Mouse (Mus musculus) limb, embryonic 14.5 days (tissue): Measurements from ENCODE around the gene Dusp2. TPM values are rescaled to one million over a fixed set of nuclear protein-coding genes. Genes with fewer than 3 reads are reported as not detected.
"Not testable (repeated sequence)": the region's sequence is repeated elsewhere in the genome, so short reads cannot be mapped to it uniquely, and the experiment has no call there.

Experiments
- ATAC-seq: fragments of 200-750 bp; cut with Nextera tagmentation; 2 replicates; pipeline ENCODE4 v1.8.0; 2017; ENCODE audit warnings: low read depth, moderate number of reproducible peaks, moderate TSS enrichment; ENCODE audit not compliant: low FRiP score
- DNase-seq: peaks from one replicate; pipeline ENCODE4 v3.0.0-alpha.2; 2015; ENCODE audit warnings: low spot score
- H3K27ac ChIP-seq: fragments of 300-500 bp; sonication (generic); replicated peaks from 2 replicates; pipeline ENCODE4 v1.5.1; 2014; ENCODE audit warnings: low read depth, mild to moderate bottlenecking, low read length, moderate library complexity, mixed read lengths
- H3K27me3 ChIP-seq: fragments of 300-500 bp; sonication (generic); 2 replicates; pipeline ENCODE4 v1.6.1; 2014; ENCODE audit warnings: low read length, mixed read lengths; ENCODE audit not compliant: control insufficient read depth, insufficient read depth
- H3K36me3 ChIP-seq: fragments of 300-500 bp; sonication (generic); 2 replicates; pipeline ENCODE4 v1.6.1; 2014; ENCODE audit warnings: mild to moderate bottlenecking, low read length, moderate library complexity, mixed read lengths; ENCODE audit not compliant: control insufficient read depth, insufficient read depth
- H3K4me1 ChIP-seq: fragments of 300-500 bp; sonication (generic); 2 replicates; pipeline ENCODE4 v1.6.1; 2014; ENCODE audit warnings: antibody characterized with exemption, low read length, mixed read lengths; ENCODE audit not compliant: control insufficient read depth, insufficient read depth
- H3K4me2 ChIP-seq: fragments of 300-500 bp; sonication (generic); replicated peaks from 2 replicates; pipeline ENCODE4 v1.6.1; 2014; ENCODE audit warnings: low read depth, mild to moderate bottlenecking, low read length, moderate library complexity; ENCODE audit not compliant: severe bottlenecking
- H3K4me3 ChIP-seq: fragments of 300-500 bp; sonication (generic); replicated peaks from 2 replicates; pipeline ENCODE4 v1.5.1; 2014; ENCODE audit warnings: low read length
- H3K9ac ChIP-seq: fragments of 300-500 bp; sonication (generic); 2 replicates; pipeline ENCODE4 v1.6.1; 2014; ENCODE audit warnings: mild to moderate bottlenecking, low read depth, low read length, moderate library complexity; ENCODE audit not compliant: severe bottlenecking
- H3K9me3 ChIP-seq: fragments of 300-500 bp; sonication (generic); 2 replicates; pipeline ENCODE4 v1.6.1; 2016; ENCODE audit warnings: low read length; ENCODE audit not compliant: control insufficient read depth
- POLR2A ChIP-seq: fragments of 200-500 bp; IDR thresholded peaks from 2 replicates; pipeline ENCODE4 v1.8.0; 2012; ENCODE audit warnings: inconsistent platforms, mild to moderate bottlenecking, moderate library complexity, borderline replicate concordance; ENCODE audit not compliant: insufficient read depth, insufficient read length; ENCODE audit errors: extremely low read depth
- WGBS: fragments of 180-500 bp; shearing (Covaris S2); extraction: QIAGEN DNeasy Blood & Tissue Kit; methylation state at CpG from one replicate; pipeline ENCODE4 v1.1.7; 2014; 5-methylcytosine and 5-hydroxymethylcytosine counted together
- polyA plus RNA-seq, 2 experiments: library from polyadenylated mRNA; depleted of rRNA in 1 of 2; stranded (reverse) in 1 of 2; unstranded in 1 of 2; fragments of >200 nt; fragmentation: Nextera tagmentation in 1 of 2; extraction: Ambion mirVana in 1 of 2; gene quantifications; 2 replicates each; pipeline versions ENCODE4 v1.2.1 to v1.2.3; 2012 to 2014

Dusp2 gene
- polyA plus RNA-seq, 2 experiments = 5.7 to 7.6 TPM

GRCm38 (mm10) chr2:127301883-127302282 is 34.1 kb upstream of the Dusp2 start:
- ATAC-seq (no peak), DNase-seq (no peak)
- Histone ChIP-seq H3K36me3 (peaks cover 40% of the 10 kb centered on the region), H3K9ac (no peak overlapping the region), H3K9me3 (no peaks in the 10 kb centered on the region), H3K27ac (no peak overlapping the region), H3K4me1 (no peaks in the 10 kb centered on the region), H3K4me2 (no peak overlapping the region), H3K27me3 (no peaks in the 10 kb centered on the region), H3K4me3 (no peak overlapping the region)
- TF ChIP-seq POLR2A = no peak
- WGBS = 86% methylated on average over 3 of the region's 3 CpGs

GRCm38 (mm10) chr2:127304192-127304591 is 31.8 kb upstream of the Dusp2 start:
- not testable (repeated sequence) for DNase-seq, H3K9ac ChIP-seq, ATAC-seq, H3K27me3 ChIP-seq, H3K27ac ChIP-seq, H3K4me2 ChIP-seq, H3K4me3 ChIP-seq, H3K4me1 ChIP-seq, H3K9me3 ChIP-seq
- H3K36me3 ChIP-seq = peaks cover 17% of the 10 kb centered on the region
- 95% methylated on average over 4 of the region's 4 CpGs for WGBS

GRCm38 (mm10) chr2:127304609-127305210 is 31.2 kb upstream of the Dusp2 start:
- H3K27ac ChIP-seq = no peak overlapping the region
- no peaks in the 10 kb centered on the region for H3K4me1 ChIP-seq
- DNase-seq (no peak), ATAC-seq (no peak)
- no peak for TF ChIP-seq POLR2A
- H3K9me3 ChIP-seq = no peaks in the 10 kb centered on the region
- peaks cover 13% of the 10 kb centered on the region for H3K36me3 ChIP-seq
- no peak overlapping the region for H3K9ac ChIP-seq
- H3K27me3 ChIP-seq = no peaks in the 10 kb centered on the region
- no peak overlapping the region for H3K4me2 ChIP-seq
- WGBS = 84% methylated on average over 3 of the region's 3 CpGs
- H3K4me3 ChIP-seq = no peak overlapping the region

- ATAC-seq = no peak
- no peak for DNase-seq
- no peaks in the 10 kb centered on the region for H3K4me1 ChIP-seq
Measured at GRCm38 (mm10) chr2:127306123-127306522, 29.8 kb upstream of the Dusp2 start.

GRCm38 (mm10) chr2:127307179-127307578 is 28.8 kb upstream of the Dusp2 start:
- ATAC-seq = no peak
- WGBS = 36% methylated on average over 3 of the region's 3 CpGs
- no peak overlapping the region for H3K4me2 ChIP-seq
- no peaks in the 10 kb centered on the region for H3K4me1 ChIP-seq
- no peak for DNase-seq
- H3K36me3 ChIP-seq = peaks cover under 1% of the 10 kb centered on the region; the same call in 1 of the 2 replicates
- TF ChIP-seq POLR2A = no peak
- H3K9me3 ChIP-seq = no peaks in the 10 kb centered on the region
- no peak overlapping the region for H3K4me3 ChIP-seq
- no peak overlapping the region for H3K27ac ChIP-seq
- no peaks in the 10 kb centered on the region for H3K27me3 ChIP-seq
- H3K9ac ChIP-seq = no peak overlapping the region

More at GRCm38 (mm10) chr2:127306123-127306522, 29.8 kb upstream of the Dusp2 start:
- Histone ChIP-seq H3K36me3 (peaks cover 4% of the 10 kb centered on the region; the same call in 1 of the 2 replicates), H3K4me3 (no peak overlapping the region), H3K27ac (no peak overlapping the region), H3K4me2 (no peak overlapping the region), H3K9ac (no peak overlapping the region), H3K27me3 (no peaks in the 10 kb centered on the region), H3K9me3 (no peaks in the 10 kb centered on the region)
- TF ChIP-seq POLR2A = no peak

- no peak overlapping the region for H3K4me2 ChIP-seq
- 90% methylated on average over 2 of the region's 2 CpGs for WGBS
- H3K4me3 ChIP-seq = no peak overlapping the region
- ATAC-seq (no peak), DNase-seq (no peak)
- no peak overlapping the region for H3K9ac ChIP-seq
- no peak for TF ChIP-seq POLR2A
- no peaks in the 10 kb centered on the region for H3K36me3 ChIP-seq
- H3K27me3 ChIP-seq = no peaks in the 10 kb centered on the region
- no peak overlapping the region for H3K27ac ChIP-seq
- no peaks in the 10 kb centered on the region for H3K9me3 ChIP-seq
- H3K4me1 ChIP-seq = no peaks in the 10 kb centered on the region
Measured at GRCm38 (mm10) chr2:127308660-127309059, 27.3 kb upstream of the Dusp2 start.
